ENCODE assay signal across 24 mouse cellular contexts in genomic region chr2:102241626-102242025, GRCm38 (mm10). TPM values are rescaled to one million over a fixed set of nuclear protein-coding genes. Genes with fewer than 3 reads are reported as not detected.
DNase-seq lines count a peak whose midpoint lies in the region.
"Had no signal": no experiment of that assay in that cellular context is flagged by ENCODE, and none has a peak within 500 bp of the region (broad histone marks: within the 10 kb centered on the region; RNA-seq: fewer than 3 reads in every experiment).

No protein-coding gene starts in this region.

- no peak overlapping the region for H3K4me3 ChIP-seq in embryonic facial prominence, embryonic 10.5 days
- H3K4me3 ChIP-seq: embryonic facial prominence, embryonic 12.5 days; forebrain, embryonic 13.5 days; forebrain, embryonic 15.5 days had no signal

- H3K9me3 ChIP-seq in embryonic facial prominence, embryonic 10.5 days: no peaks in the 10 kb centered on the region
- H3K9me3 ChIP-seq: embryonic facial prominence, embryonic 12.5 days; forebrain, embryonic 13.5 days; forebrain, embryonic 15.5 days; G1E had no signal

- peak; percentile 43 to 64 for DNase-seq in thymus, adult 18-20 months
- DNase-seq in thymus, postnatal 0 days (ENCODE audit: low spot score): peak; percentile 77
- peak; percentile 75 for DNase-seq in thymus, postnatal 14 days
- peak; percentile 57 to 74 for DNase-seq in thymus, postnatal 36 days
- DNase-seq in yolk sac, embryonic 10.5 days (ENCODE audit: low spot score): no peak
- no peak for DNase-seq in frontal cortex, postnatal 25 days (ENCODE audit: low spot score in 2 of 2)
- no peak for DNase-seq in frontal cortex, postnatal 10 days (ENCODE audit: low spot score in 2 of 2)
- DNase-seq in embryonic facial prominence, embryonic 10.5 days (ENCODE audit: low spot score): no peak
- DNase-seq: adrenal gland, postnatal 10 days; adrenal gland, postnatal 25 days; B cell, adult 2 months; cerebellum, adult 11-12 months; cerebellum, adult 2 months; cerebellum, adult 9-10 months; cerebellum, postnatal 10 days; cerebellum, postnatal 36 days; embryo, embryonic 11 days; forebrain, postnatal 0 days had no signal

- 0 out of 2 replicates have a peak, but pooled peaks cover 3% of the 10 kb centered on the region for H3K4me1 ChIP-seq in embryonic facial prominence, embryonic 10.5 days
- H3K4me1 ChIP-seq: embryonic facial prominence, embryonic 12.5 days had no signal

- H3K27ac ChIP-seq in embryonic facial prominence, embryonic 10.5 days (replicated peaks): no peak overlapping the region
- H3K27ac ChIP-seq: embryonic facial prominence, embryonic 12.5 days; forebrain, embryonic 13.5 days; forebrain, embryonic 15.5 days had no signal

- peaks cover 13% of the 10 kb centered on the region for H3K27me3 ChIP-seq in embryonic facial prominence, embryonic 10.5 days (replicated peaks; ENCODE audit: low read depth, poor library complexity, severe bottlenecking)
- H3K27me3 ChIP-seq: CH12.LX; forebrain, embryonic 15.5 days; Patski had no signal

- no peaks in the 10 kb centered on the region for H3K36me3 ChIP-seq in embryonic facial prominence, embryonic 10.5 days (replicated peaks)
- H3K36me3 ChIP-seq: embryonic facial prominence, embryonic 12.5 days; forebrain, embryonic 15.5 days; G1E had no signal

- 85% methylated on average over 7 of the region's 7 CpGs for WGBS in embryonic facial prominence, embryonic 10.5 days

RNA-seq across cellular contexts. Expression of gene Ldlrad3, which starts 55.4 kb away (rescaled TPM):
- polyA plus RNA-seq in thymus, postnatal 0 days (2015; fragmentation: Nextera tagmentation; extraction: Ambion mirVana): 10.3 and 13.6 TPM in 2 replicates
- polyA plus RNA-seq in embryonic facial prominence, embryonic 10.5 days (2016; fragmentation: Nextera tagmentation; extraction: Ambion mirVana): 56.0 and 56.5 TPM in 2 replicates

Comparison
In these comparisons a context has a peak if more than half of its experiments do, and no peak if none do; other contexts are left out.
1. DNase-seq: peak in thymus, adult 18-20 months (2 of 2), thymus, postnatal 0 days (single experiment), thymus, postnatal 14 days (single experiment) and thymus, postnatal 36 days (2 of 2); none in yolk sac, embryonic 10.5 days (single experiment), frontal cortex, postnatal 25 days (0 of 2), frontal cortex, postnatal 10 days (0 of 2) and embryonic facial prominence, embryonic 10.5 days (single experiment).